Mouse (Mus musculus) heart, postnatal 0 days (tissue): ENCODE measurements around the gene Dnm2. TPM values are rescaled to one million over a fixed set of nuclear protein-coding genes. Genes with fewer than 3 reads are reported as not detected.
"Not testable (repeated sequence)": the region's sequence is repeated elsewhere in the genome, so short reads cannot be mapped to it uniquely, and the experiment has no call there.

ENCODE experiments used
- ATAC-seq: fragments of 200-750 bp; cut with Nextera tagmentation; 2 replicates; pipeline ENCODE4 v1.8.0; 2017; ENCODE audit warnings: low read depth, moderate number of reproducible peaks, moderate library complexity; ENCODE audit not compliant: insufficient read depth
- DNase-seq: peaks from one replicate; pipeline ENCODE4 v3.0.0-alpha.2; 2016; ENCODE audit warnings: low spot score
- H3K27ac ChIP-seq: fragments of 300-500 bp; sonication (generic); 2 replicates; pipeline ENCODE4 v1.5.1; 2014; ENCODE audit warnings: low read depth, mild to moderate bottlenecking
- H3K27me3 ChIP-seq: fragments of 300-500 bp; sonication (generic); 2 replicates; pipeline ENCODE4 v1.6.1; 2014; ENCODE audit warnings: low read length, mixed read lengths; ENCODE audit not compliant: control insufficient read depth, insufficient read depth
- H3K36me3 ChIP-seq: fragments of 300-500 bp; sonication (generic); replicated peaks from 2 replicates; pipeline ENCODE4 v1.6.1; 2014; ENCODE audit warnings: low read length, mixed read lengths; ENCODE audit not compliant: control insufficient read depth, insufficient read depth
- H3K4me1 ChIP-seq: fragments of 300-500 bp; sonication (generic); 2 replicates; pipeline ENCODE4 v1.6.1; 2014; ENCODE audit warnings: antibody characterized with exemption; ENCODE audit not compliant: control insufficient read depth, insufficient read depth
- H3K4me2 ChIP-seq: fragments of 300-500 bp; sonication (generic); 2 replicates; pipeline ENCODE4 v1.6.1; 2014; ENCODE audit warnings: low read depth, mild to moderate bottlenecking, low read length, moderate library complexity
- H3K4me3 ChIP-seq: fragments of 300-500 bp; sonication (generic); 2 replicates; pipeline ENCODE4 v1.5.1; 2014; ENCODE audit warnings: low read depth, low read length
- H3K9ac ChIP-seq: fragments of 300-500 bp; sonication (generic); replicated peaks from 2 replicates; pipeline ENCODE4 v1.6.1; 2014; ENCODE audit warnings: low read depth, low read length, mixed read lengths
- H3K9me3 ChIP-seq: fragments of 300-500 bp; sonication (generic); replicated peaks from 2 replicates; pipeline ENCODE4 v1.6.1; 2016; ENCODE audit warnings: low read length; ENCODE audit not compliant: control insufficient read depth
- CTCF ChIP-seq: IDR thresholded peaks from 2 replicates; pipeline ENCODE4 v1.5.1; 2016; ENCODE audit warnings: antibody characterized with exemption, control low read depth, low read depth
- EP300 ChIP-seq: IDR thresholded peaks from 2 replicates; pipeline ENCODE4 v1.6.1; 2016; ENCODE audit warnings: antibody characterized with exemption, low read depth
- WGBS: fragments of 180-500 bp; shearing (Covaris S2); extraction: QIAGEN DNeasy Blood & Tissue Kit; methylation state at CpG from one replicate; pipeline ENCODE4 v1.1.7; 2014; 5-methylcytosine and 5-hydroxymethylcytosine counted together
- polyA plus RNA-seq: library from polyadenylated mRNA; unstranded; fragments of >200 nt; fragmentation: Nextera tagmentation; extraction: Ambion mirVana; gene quantifications from 2 replicates; pipeline ENCODE4 v1.2.1, GENCODE M21; 2015
- total RNA-seq: library from RNA; depleted of rRNA; stranded (reverse); fragments of >200 nt; gene quantifications from 2 replicates; pipeline ENCODE4 v1.2.3, GENCODE M21; 2014; ENCODE audit warnings: low replicate concordance

Gene Dnm2
- total and polyA plus RNA-seq, 2 experiments from 2014 or later, result 61.1 to 95.8 TPM

DNA sequence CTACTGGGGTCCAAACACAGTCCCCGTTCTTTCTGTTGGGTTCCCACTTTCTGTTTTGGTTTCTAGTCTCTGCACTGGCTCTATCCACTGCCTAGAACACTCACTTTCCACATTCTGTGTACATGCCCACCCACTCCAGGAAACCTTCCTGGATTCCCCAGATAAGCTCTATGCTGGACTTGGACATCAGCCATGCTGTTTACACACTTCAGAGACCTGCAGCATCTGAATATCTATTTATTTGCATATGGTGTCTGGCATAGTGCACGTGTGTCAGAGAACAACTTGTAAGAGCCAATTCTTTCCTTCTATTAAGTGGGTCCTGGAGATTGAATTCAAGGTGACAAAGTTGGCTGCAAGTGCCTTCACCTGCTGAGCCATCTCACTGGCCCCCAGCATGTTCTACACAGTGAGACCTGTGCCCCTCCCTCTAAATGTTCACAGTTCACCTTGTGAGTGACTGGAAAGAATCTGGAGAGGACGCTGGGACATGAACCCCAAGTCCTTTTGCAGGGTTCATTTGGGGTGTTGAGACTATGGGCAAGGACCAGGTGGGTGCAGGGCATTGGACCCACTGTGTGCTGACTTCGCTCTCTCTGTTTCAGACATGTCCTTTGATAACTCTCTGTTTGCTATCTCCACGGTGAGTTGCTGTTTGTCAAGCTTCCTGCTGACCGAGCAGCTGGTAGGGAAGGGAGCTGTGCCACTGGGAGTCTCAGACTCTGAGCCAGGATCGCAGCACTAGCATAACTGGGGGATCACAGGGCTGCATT is 115.5 kb downstream of the Dnm2 start:
- Histone ChIP-seq H3K27ac (no peak overlapping the region), H3K36me3 (no peaks in the 10 kb centered on the region), H3K4me3 (no peak overlapping the region), H3K4me2 (no peak overlapping the region), H3K4me1 (no peaks in the 10 kb centered on the region), H3K9me3 (no peaks in the 10 kb centered on the region), H3K27me3 (no peaks in the 10 kb centered on the region), H3K9ac (no peak overlapping the region)
- DNase-seq, result no peak
- no peak for ATAC-seq
- WGBS, result 51% methylated on average over 7 of the region's 7 CpGs
- TF ChIP-seq CTCF (no peak), EP300 (no peak)

DNA sequence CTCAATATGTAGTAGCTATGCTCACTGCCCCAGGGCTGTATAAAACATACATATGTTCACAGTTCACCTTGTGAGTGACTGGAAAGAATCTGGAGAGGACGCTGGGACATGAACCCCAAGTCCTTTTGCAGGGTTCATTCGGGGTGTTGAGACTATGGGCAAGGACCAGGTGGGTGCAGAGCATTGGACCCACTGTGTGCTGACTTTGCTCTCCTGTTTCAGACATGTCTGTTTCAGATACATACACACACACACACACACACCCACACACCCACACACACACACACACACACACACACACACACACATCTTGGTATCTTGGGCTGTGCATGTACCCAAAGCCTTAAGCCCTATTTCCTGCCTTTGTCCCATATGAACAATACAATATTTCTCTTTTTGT is 117.3 kb downstream of the Dnm2 start:
- not testable (repeated sequence) for H3K9ac ChIP-seq, H3K4me3 ChIP-seq, DNase-seq, H3K27me3 ChIP-seq, H3K4me1 ChIP-seq, ATAC-seq, H3K36me3 ChIP-seq, H3K9me3 ChIP-seq, H3K27ac ChIP-seq, H3K4me2 ChIP-seq
- WGBS, result 84% methylated on average over 2 of the region's 2 CpGs

GRCm38 (mm10) chr9:21545351-21545915 is 120.7 kb downstream of the Dnm2 start:
- Histone ChIP-seq H3K9me3 (no peaks in the 10 kb centered on the region), H3K36me3 (0 out of 2 replicates have a peak, but pooled peaks cover 5% of the 10 kb centered on the region), H3K4me1 (peaks cover 7% of the 10 kb centered on the region), H3K27ac (peak overlapping the region; percentile 99), H3K9ac (peak overlapping the region; percentile 37; the same call in 1 of the 2 replicates), H3K4me3 (peak overlapping the region; percentile 84), H3K4me2 (peak overlapping the region; percentile 73), H3K27me3 (no peaks in the 10 kb centered on the region)
- peak; percentile 3; the same call in 1 of the 2 replicates for ATAC-seq
- peak; percentile 35 for DNase-seq
- WGBS, result 20% methylated on average over 9 of the region's 9 CpGs
- TF ChIP-seq EP300 (no peak), CTCF (no peak)

- no peaks in the 10 kb centered on the region for H3K9me3 ChIP-seq
- DNase-seq, result peak; percentile 97
- no peaks in the 10 kb centered on the region for H3K27me3 ChIP-seq
- 0 out of 2 replicates have a peak, but pooled peaks cover 6% of the 10 kb centered on the region for H3K36me3 ChIP-seq
- TF ChIP-seq EP300 (peak; percentile 59; the same call in 1 of the 2 replicates), CTCF (peak; percentile 55)
- peak overlapping the region; percentile 37 for H3K9ac ChIP-seq
- ATAC-seq, result peak; percentile 91
- H3K27ac ChIP-seq, result peak overlapping the region; percentile 99
- H3K4me1 ChIP-seq, result peaks cover 7% of the 10 kb centered on the region
- WGBS, result 1% methylated on average over 65 of the region's 67 CpGs
- peak overlapping the region; percentile 84 for H3K4me3 ChIP-seq
- H3K4me2 ChIP-seq, result peak overlapping the region; percentile 73
These were observed 121.4 kb downstream of the Dnm2 start for GRCm38 (mm10) chr9:21545916-21546788.

DNA sequence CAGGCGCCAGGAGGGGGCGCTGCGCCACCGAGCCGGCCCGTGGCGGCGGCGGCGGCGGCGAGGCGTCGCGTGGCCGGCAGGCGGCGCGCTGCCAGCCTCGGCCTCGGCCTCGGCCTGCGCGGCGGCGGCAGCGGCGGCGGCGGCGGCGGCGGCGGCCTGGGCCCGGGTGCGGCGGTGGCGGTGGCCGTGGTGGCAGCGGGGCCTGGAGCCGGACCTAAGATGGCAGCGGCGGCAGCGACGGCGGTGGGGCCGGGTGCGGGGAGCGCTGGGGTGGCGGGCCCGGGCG is 122.0 kb downstream of the Dnm2 start, which contains the start of gene Carm1:
Carm1 (plus strand) TSS at position 106 of the 286 bp plus-strand sequence.
- 0% methylated on average over 3 of the region's 52 CpGs for WGBS
- Histone ChIP-seq H3K27me3 (no peaks in the 10 kb centered on the region), H3K9me3 (no peaks in the 10 kb centered on the region), H3K27ac (peak within 1 kb of the TSS; percentile 99), H3K9ac (peak within 1 kb of the TSS; percentile 86), H3K4me1 (peaks cover 7% of the 10 kb centered on the region), H3K36me3 (0 out of 2 replicates have a peak, but pooled peaks cover 6% of the 10 kb centered on the region), H3K4me3 (peak within 1 kb of the TSS; percentile 84), H3K4me2 (peak within 1 kb of the TSS; percentile 73)
- no peak for ATAC-seq
- no peak for TF ChIP-seq CTCF
- TF ChIP-seq EP300, result no peak
- DNase-seq, result no peak
